Mouse (Mus musculus): Measurements from ENCODE around the gene Acbd3. TPM values are rescaled to one million over a fixed set of nuclear protein-coding genes. Genes with fewer than 3 reads are reported as not detected.

The Acbd3 gene
- total RNA-seq (2021): 10 to 100 TPM; 32.6 to 34.4 TPM
- long read RNA-seq, experiment 1, transcript Acbd3-201 (8 exons, 3,471 nt): major isoform, 33 of 33 reads
- long read RNA-seq, experiment 1, partial matches to known transcripts: 0 of 33 reads
- long read RNA-seq, experiment 1, other reads (novel, unspliced or antisense): 0 of 33 reads
- long read RNA-seq, experiment 2, transcript Acbd3-201 (8 exons, 3,471 nt): major isoform, 33 of 36 reads
- long read RNA-seq, experiment 2, partial matches to known transcripts: 1 of 36 reads
- long read RNA-seq, experiment 2, other reads (novel, unspliced or antisense): 2 of 36 reads

DNA sequence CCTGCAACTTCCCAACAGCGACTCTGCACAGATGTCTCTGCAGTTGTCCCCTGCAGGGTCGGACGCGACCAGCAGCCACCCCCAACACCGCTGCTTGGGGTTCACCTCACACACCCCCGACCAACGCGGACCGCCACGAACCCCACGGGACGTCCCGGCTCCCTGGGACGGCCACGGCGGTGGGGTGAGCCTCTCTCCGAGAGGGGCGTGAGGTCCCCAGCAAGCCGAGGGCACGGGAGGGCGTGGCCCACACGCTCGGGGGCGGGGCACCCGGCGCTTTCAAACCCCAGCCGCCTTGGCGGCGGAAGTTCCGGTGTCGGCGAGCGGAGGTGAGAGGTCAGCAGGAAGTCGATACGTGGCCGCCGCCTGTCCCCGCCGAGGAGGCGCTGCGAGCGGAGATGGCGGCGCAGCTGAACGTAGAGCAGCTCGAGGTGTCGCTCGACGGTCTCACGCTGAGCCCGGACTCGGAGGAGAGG, at the start of gene Acbd3:
Gene Acbd3 (plus strand): TSS at position 340 of the 476 bp plus-strand sequence.
- TF ChIP-seq CTCF (conservative IDR thresholded peaks at IDR 0.05): peak; percentile 48
- peak; percentile 85 to 92 for DNase-seq (ENCODE audit: low spot score in 2 of 2)
- H3K27ac ChIP-seq: peak within 1 kb of the TSS; percentile 92
- H3K4me3 ChIP-seq: peak within 1 kb of the TSS; percentile 96

DNA sequence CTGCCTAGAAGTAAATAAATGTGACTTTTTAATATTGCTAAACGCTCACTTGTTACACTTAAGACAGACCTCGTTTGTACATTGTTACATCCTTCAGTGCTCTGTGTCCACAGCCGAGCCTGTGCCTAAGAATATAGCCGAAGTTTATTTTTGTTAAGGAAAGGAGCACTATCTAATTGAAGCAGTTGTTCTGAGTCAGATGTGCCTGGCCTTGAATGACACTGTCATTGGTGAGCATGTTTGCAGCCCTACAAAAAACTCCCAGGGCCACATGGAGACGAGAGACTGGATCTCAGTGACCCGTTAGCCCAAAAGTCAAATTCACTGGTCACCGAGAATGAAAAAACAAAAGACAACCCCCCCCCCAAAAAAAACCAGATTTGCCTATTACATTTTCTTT, 34.6 kb upstream of the Acbd3 start:
- Histone ChIP-seq H3K27ac (no peak overlapping the region), H3K4me3 (no peak overlapping the region)
- TF ChIP-seq CTCF (conservative IDR thresholded peaks at IDR 0.05): no peak
- DNase-seq (ENCODE audit: low spot score in 2 of 2): no peak

DNA sequence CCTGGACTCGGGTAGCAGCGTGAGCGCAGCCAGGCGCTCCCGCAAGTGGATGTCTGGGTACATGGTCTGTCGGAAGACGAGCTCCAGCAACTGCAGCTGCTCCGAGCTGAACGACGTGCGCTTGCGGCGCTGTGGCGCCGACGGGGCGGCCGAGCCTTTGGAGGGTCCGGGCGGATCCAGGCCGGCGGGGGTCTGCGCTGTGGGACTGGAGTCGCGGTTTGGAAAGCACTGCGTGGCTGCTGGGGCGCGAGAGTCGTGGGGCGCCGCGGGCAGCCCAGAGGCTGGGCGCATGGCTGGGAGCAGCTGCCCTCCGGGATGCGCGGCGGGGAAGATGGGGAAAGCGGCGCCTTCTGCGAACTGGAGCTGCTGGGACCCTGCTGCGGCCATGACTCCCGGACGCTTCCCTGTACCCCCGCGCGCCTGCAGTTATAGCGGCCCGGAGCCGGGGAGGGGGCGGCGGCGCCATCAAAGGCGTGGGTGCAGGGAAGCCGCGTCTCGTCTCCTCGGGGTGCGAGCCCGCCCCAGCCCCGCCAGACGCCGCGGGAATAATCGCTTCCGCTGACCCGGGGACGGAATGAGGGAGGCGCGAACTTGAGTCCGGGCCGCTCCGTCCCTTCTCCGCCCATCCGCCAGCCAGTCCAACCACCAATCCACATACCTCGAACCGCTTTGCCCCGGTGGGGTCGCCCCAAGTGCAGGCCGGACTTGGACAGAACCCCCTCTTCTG, 29.1 kb upstream of the Acbd3 start, which contains the start of gene Mixl1:
Gene Mixl1 (minus strand): TSS at position 409 of the 727 bp plus-strand sequence.
- no peak for DNase-seq (ENCODE audit: low spot score in 2 of 2)
- Histone ChIP-seq H3K4me3 (peak within 1 kb of the TSS; percentile 28), H3K27ac (no peak within 1 kb of the TSS)
- no peak for TF ChIP-seq CTCF (conservative IDR thresholded peaks at IDR 0.05)

DNA sequence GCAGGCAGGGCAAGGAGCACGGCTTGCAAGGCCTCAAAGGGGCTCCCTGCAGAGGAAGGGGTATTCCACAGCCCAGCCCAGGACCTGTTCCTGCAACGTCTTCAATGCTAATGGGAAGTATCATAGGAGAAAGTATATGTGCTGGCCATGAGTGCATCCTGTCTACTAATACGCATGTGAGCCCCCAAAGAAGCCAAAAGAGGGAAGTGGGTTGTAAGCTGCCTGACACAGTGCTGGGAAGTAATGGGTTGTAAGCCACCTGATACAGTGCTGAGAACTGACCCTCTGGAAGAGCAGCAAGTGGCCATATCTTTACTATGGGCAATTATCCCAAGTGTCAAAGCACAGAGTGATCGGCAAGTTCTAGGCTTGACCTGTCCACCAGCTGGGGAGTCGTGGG, 27.8 kb upstream of the Acbd3 start:
- no peak overlapping the region for H3K4me3 ChIP-seq
- TF ChIP-seq CTCF (conservative IDR thresholded peaks at IDR 0.05): no peak
- no peak for DNase-seq (ENCODE audit: low spot score in 2 of 2)
- no peak overlapping the region for H3K27ac ChIP-seq

DNA sequence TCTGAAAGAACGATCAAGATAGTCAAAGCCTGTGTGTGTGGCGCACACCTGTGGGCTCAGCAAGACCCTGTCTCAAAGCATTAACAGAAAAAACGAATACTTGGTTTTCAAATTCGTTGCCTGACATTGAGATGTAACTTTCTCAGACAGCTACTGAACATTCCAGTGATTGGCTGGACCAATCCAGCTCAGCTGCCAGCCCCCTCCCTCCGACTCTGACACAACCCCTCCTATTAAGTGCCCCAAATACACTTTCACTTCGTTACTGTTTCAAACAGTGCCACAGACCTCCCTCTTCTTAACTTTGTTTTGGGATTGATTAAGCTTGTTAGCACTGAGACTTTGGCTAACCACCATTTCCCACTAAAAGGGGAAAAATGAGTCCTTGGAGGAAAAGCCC, 22.4 kb upstream of the Acbd3 start:
- Histone ChIP-seq H3K27ac (no peak overlapping the region), H3K4me3 (no peak overlapping the region)
- DNase-seq (ENCODE audit: low spot score in 2 of 2): no peak
- TF ChIP-seq CTCF (conservative IDR thresholded peaks at IDR 0.05): no peak

DNA sequence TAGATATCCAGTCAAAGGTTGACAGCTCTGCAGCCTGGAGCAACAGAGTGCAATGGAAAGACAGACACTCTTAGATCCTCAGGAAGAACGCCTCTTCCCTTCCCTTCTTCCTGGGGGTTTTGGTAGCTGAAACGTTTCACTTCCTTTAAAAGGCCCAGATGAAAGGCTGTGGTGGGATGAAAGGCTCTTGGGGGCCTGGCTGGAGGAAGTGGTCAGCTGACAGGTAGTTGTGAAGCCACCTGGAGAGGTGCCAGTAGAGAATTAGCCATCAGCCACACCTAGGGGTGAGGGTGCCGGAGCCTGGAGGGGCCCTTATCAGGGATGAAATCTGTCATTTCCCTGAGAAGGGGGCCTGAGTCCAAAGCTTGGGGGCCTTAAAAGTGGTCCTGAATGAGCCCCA, 18.5 kb upstream of the Acbd3 start:
- H3K27ac ChIP-seq: no peak overlapping the region
- H3K4me3 ChIP-seq: no peak overlapping the region
- no peak for DNase-seq (ENCODE audit: low spot score in 2 of 2)
- TF ChIP-seq CTCF (conservative IDR thresholded peaks at IDR 0.05): no peak

DNA sequence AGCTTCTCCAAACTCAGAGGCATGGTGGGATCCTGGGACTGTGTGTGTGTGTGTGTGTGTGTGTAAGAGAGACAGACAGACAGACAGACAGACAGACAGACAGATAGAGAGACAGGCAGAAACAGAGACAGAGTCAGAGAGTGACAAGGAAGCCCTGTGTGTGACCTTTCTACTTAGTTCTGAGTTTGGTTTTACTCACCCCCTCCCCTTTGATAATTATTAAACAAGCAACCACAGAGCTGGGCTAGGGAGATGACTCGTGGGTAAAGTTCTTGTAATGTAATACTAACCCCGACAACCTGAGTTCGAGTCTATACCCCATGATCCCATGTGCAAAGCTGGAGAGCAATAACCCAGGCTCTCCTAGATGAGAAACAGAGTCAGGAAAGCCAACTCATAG, 18.0 kb upstream of the Acbd3 start:
- DNase-seq (ENCODE audit: low spot score in 2 of 2): no peak
- TF ChIP-seq CTCF (conservative IDR thresholded peaks at IDR 0.05): no peak

DNA sequence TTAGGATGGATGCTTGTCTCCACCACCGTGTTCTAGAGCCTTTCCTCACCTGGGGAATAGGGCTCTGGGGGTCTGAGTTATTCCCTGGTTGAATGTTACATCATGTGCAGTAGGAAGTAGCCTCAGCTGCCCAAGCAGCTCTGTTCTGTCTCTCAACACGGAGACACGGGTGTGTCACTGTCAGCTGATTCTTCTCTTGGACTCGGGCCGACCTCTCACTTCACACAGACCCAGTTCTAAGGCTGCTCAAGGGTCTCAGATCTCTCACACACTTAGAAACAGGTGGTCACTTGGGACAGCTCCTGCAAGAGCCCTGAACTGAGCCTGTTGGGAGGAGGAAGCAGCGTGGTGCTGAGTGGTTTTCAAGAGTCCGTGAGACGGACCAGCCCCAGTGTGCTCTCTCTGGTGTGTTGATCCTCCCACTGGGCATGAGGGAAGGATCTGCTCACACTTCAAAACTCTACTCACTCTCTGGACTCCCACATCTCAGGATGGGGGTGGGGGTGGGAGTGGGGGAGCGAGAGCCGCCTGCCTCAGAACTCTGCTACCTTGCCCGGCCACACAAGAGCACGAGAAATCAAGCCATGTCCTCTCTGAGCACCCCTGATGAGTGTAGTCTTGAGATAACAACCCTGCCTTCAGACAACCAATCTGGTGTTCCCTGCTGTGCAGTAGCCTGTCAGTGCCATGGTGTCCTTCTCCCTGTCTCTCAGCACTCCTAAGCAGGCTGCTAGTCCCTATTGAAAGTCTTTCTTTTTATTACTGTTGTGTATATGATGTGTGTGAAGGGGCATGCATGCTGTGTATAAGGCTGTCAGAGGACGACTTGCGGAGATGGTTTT, 16.7 kb upstream of the Acbd3 start:
- TF ChIP-seq CTCF (conservative IDR thresholded peaks at IDR 0.05): no peak
- Histone ChIP-seq H3K27ac (no peak overlapping the region), H3K4me3 (no peak overlapping the region)
- no peak for DNase-seq (ENCODE audit: low spot score in 2 of 2)

More for the DNA sequence above, 18.0 kb upstream of the Acbd3 start:
- Histone ChIP-seq H3K4me3 (no peak overlapping the region), H3K27ac (no peak overlapping the region)

DNA sequence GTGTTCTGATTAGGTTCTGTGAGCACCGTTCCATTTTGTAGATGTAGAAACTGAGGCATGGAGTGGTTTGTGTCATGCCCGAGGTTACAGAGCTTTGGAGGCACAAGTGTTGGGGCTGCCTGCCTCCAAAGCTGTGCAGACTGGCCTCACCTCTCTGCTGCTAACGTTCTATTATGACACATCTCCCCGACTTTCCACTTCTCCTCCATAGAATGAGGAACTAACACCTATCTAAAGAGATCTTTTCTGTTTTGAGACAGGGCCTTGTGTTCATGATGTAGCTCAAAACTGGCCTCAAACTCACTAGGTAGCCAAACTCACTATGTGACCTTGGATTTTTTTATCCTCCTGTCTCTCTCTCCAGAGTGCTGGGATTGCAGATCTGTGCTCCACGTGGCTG, 7.1 kb upstream of the Acbd3 start:
- no peak for DNase-seq (ENCODE audit: low spot score in 2 of 2)
- no peak overlapping the region for H3K27ac ChIP-seq
- no peak for TF ChIP-seq CTCF (conservative IDR thresholded peaks at IDR 0.05)
- no peak overlapping the region for H3K4me3 ChIP-seq

DNA sequence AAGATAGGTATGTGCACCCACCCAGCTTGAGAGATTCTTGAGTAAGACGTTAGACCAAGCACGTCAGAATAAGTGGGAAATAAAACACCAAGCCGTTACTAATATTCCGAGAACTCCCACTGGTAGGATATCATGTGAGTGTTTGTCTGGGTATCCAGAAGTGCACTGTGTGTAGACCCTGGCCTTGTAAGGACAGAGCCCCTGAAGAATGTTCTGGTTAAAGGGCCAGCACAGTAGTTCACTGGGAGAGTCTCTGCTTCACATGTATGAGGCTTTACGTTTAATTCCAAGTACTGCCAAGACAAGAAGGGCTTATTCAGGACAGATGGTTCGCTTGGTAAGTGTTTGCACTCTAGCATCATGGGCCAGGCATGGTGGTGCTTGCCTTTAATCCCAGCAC, 6.4 kb upstream of the Acbd3 start:
- Histone ChIP-seq H3K4me3 (no peak overlapping the region), H3K27ac (no peak overlapping the region)
- no peak for TF ChIP-seq CTCF (conservative IDR thresholded peaks at IDR 0.05)
- DNase-seq (ENCODE audit: low spot score in 2 of 2): no peak

DNA sequence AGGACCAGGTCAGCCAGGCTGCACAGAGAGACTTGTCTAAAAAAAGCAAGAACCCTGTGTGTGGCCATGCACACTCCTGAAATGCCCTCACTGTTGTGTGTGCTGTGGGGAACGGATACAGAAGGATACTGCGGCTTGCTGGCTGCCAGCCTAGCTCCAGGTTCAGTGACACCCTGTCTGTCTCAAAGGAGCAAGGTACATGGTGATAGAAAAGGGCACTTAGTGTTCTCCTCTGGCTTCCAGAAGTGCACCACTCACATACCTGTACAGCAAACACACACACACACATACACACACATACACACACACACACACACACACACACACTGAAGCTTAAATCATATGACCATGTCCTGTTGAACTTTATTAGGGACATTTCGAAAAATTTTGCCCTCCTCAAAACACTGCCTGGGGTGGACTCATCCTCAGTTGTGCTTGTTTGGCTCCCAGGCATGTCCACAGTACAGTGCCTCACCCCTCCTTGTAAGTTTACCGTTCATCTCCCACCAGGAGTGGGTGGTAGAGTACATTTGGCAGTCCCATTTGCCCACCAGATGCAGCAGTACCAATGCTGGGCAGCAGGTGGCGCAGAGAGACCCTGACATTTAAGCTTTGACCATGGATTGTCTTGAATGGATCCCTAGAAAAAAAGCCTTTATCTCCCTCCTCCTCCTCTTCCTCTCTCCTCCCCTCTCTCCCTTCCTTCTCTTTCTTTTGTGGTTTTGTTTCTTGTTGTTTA, 5.7 kb upstream of the Acbd3 start:
- H3K27ac ChIP-seq: no peak overlapping the region
- H3K4me3 ChIP-seq: no peak overlapping the region
- DNase-seq (ENCODE audit: low spot score in 2 of 2): peak; percentile 32 to 85
- TF ChIP-seq CTCF (conservative IDR thresholded peaks at IDR 0.05): peak; percentile 95

DNA sequence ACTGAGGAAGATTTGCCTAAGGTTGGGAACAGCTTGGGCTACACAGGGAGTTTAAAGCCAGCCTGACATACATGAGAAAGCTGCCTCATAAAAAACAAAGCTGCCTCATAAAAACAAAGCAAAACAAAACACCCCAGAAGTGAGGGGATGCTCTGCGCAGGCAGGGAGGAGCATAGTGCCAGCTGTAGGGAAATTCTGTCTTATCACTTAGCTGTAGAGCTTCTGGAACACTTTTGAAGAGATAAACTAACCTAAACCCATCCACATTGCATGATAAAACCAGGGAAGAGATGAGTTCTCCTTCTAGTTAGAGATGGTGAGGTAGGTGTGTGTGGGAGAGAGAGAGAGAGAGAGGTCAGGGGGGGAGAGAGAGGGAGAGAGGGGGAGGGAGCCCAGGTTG, 3.2 kb upstream of the Acbd3 start:
- no peak overlapping the region for H3K27ac ChIP-seq
- DNase-seq (ENCODE audit: low spot score in 2 of 2): no peak
- TF ChIP-seq CTCF (conservative IDR thresholded peaks at IDR 0.05): no peak
- no peak overlapping the region for H3K4me3 ChIP-seq

Data from layer of hippocampus, adult 2 months (tissue).